ENCODE assay signal across 34 mouse cellular contexts in the genomic region with DNA sequence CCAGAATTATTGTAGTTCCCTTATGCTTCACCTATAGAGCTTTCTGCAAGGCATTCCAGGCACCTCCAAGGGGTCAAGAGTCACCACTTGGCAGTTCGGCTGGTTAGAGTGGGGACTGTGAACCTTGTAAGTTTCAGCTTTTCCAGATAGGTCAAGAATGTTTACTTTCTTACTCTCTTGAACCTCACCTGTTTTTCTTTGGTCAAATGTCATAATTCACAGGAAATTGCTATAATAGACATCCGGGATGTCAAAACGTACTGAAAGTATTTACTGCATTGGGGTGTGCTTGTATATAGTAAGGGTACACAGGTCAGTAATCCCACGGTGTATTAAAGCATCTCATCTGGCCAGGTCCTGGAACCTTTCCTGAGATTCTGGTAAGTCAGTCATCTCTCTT. TPM values are rescaled to one million over a fixed set of nuclear protein-coding genes. Genes with fewer than 3 reads are reported as not detected.
DNase-seq lines count a peak whose midpoint lies in the region; ATAC-seq and TF ChIP-seq lines count a peak whose summit lies in the region.
"Had no signal": no experiment of that assay in that cellular context is flagged by ENCODE, and none has a peak within 500 bp of the region (broad histone marks: within the 10 kb centered on the region; RNA-seq: fewer than 3 reads in every experiment).

A gene (plus strand): TSS at position 301 of the 400 bp plus-strand sequence.

- H3K4me3 ChIP-seq in liver, embryonic 15.5 days (replicated peaks), result no peak within 1 kb of the TSS
- no peak within 1 kb of the TSS for H3K4me3 ChIP-seq in liver, embryonic 12.5 days
- no peak within 1 kb of the TSS for H3K4me3 ChIP-seq in spleen, adult 2 months (ENCODE audit: extremely low read depth, insufficient read depth, insufficient read length)
- no peak within 1 kb of the TSS for H3K4me3 ChIP-seq in midbrain, embryonic 15.5 days
- H3K4me3 ChIP-seq: embryonic facial prominence, embryonic 12.5 days; gastrocnemius, adult 2 months; heart, adult 2 months; heart, embryonic 12.5 days; limb, embryonic 10.5 days; limb, embryonic 15.5 days; myocyte; neural tube, embryonic 12.5 days had no signal

- H3K9me3 ChIP-seq in liver, embryonic 15.5 days (replicated peaks), result no peaks in the 10 kb centered on the region
- H3K9me3 ChIP-seq in liver, embryonic 12.5 days (replicated peaks), result no peaks in the 10 kb centered on the region
- H3K9me3 ChIP-seq in midbrain, embryonic 15.5 days, result no peaks in the 10 kb centered on the region
- H3K9me3 ChIP-seq: embryonic facial prominence, embryonic 12.5 days; G1E; heart, embryonic 12.5 days; limb, embryonic 10.5 days; limb, embryonic 15.5 days; neural tube, embryonic 12.5 days had no signal

- no peak for TF ChIP-seq POLR2A in spleen, adult 2 months (IDR thresholded peaks at IDR 0.05; ENCODE audit: low read depth, low read length)

- 59% methylated on average over 4 of the region's 4 CpGs for WGBS in liver, embryonic 15.5 days (ENCODE audit: insufficient replicate concordance)
- 72% methylated on average over 4 of the region's 4 CpGs for WGBS in liver, embryonic 12.5 days (ENCODE audit: insufficient replicate concordance)
- 83% methylated on average over 4 of the region's 4 CpGs for WGBS in spleen, adult 2 months
- 91% methylated on average over 4 of the region's 4 CpGs for WGBS in midbrain, embryonic 15.5 days

- H3K4me2 ChIP-seq in liver, embryonic 15.5 days, result no peak within 1 kb of the TSS
- H3K4me2 ChIP-seq in liver, embryonic 12.5 days, result no peak within 1 kb of the TSS
- no peak within 1 kb of the TSS for H3K4me2 ChIP-seq in midbrain, embryonic 15.5 days
- H3K4me2 ChIP-seq: embryonic facial prominence, embryonic 12.5 days; heart, embryonic 12.5 days; hindbrain, embryonic 14.5 days; limb, embryonic 15.5 days; lung, embryonic 14.5 days; neural tube, embryonic 12.5 days had no signal

- no peak within 1 kb of the TSS for H3K27ac ChIP-seq in liver, embryonic 15.5 days (replicated peaks)
- no peak within 1 kb of the TSS for H3K27ac ChIP-seq in liver, embryonic 12.5 days
- no peak within 1 kb of the TSS for H3K27ac ChIP-seq in spleen, adult 2 months (ENCODE audit: insufficient read depth, low read length)
- no peak within 1 kb of the TSS for H3K27ac ChIP-seq in midbrain, embryonic 15.5 days
- H3K27ac ChIP-seq: embryonic facial prominence, embryonic 12.5 days; gastrocnemius, adult 2 months; heart, adult 2 months; hindbrain, embryonic 14.5 days; limb, embryonic 10.5 days; limb, embryonic 15.5 days; neural tube, embryonic 12.5 days had no signal

- H3K27me3 ChIP-seq in liver, embryonic 15.5 days, result no peaks in the 10 kb centered on the region
- no peaks in the 10 kb centered on the region for H3K27me3 ChIP-seq in liver, embryonic 12.5 days (replicated peaks)
- no peaks in the 10 kb centered on the region for H3K27me3 ChIP-seq in spleen, adult 2 months (ENCODE audit: control insufficient read depth, insufficient read depth, low read length)
- H3K27me3 ChIP-seq in midbrain, embryonic 15.5 days (replicated peaks), result no peaks in the 10 kb centered on the region
- H3K27me3 ChIP-seq: embryonic facial prominence, embryonic 12.5 days; heart, embryonic 12.5 days; limb, embryonic 15.5 days; neural tube, embryonic 12.5 days had no signal

- no peak within 1 kb of the TSS for H3K9ac ChIP-seq in liver, embryonic 15.5 days
- H3K9ac ChIP-seq in liver, embryonic 12.5 days, result no peak within 1 kb of the TSS
- H3K9ac ChIP-seq in midbrain, embryonic 15.5 days, result no peak within 1 kb of the TSS
- H3K9ac ChIP-seq: embryonic facial prominence, embryonic 12.5 days; heart, embryonic 12.5 days; hindbrain, embryonic 14.5 days; limb, embryonic 15.5 days; lung, embryonic 14.5 days; neural tube, embryonic 12.5 days had no signal

- no peaks in the 10 kb centered on the region for H3K36me3 ChIP-seq in liver, embryonic 15.5 days (replicated peaks)
- no peaks in the 10 kb centered on the region for H3K36me3 ChIP-seq in liver, embryonic 12.5 days
- H3K36me3 ChIP-seq in spleen, adult 2 months (ENCODE audit: control insufficient read depth, insufficient read depth, low read length), result no peaks in the 10 kb centered on the region
- H3K36me3 ChIP-seq in midbrain, embryonic 15.5 days (replicated peaks), result no peaks in the 10 kb centered on the region
- H3K36me3 ChIP-seq: embryonic facial prominence, embryonic 12.5 days; G1E; heart, embryonic 12.5 days; limb, embryonic 10.5 days; limb, embryonic 15.5 days; neural tube, embryonic 12.5 days had no signal

- no peak for ATAC-seq in liver, embryonic 15.5 days (ENCODE audit: insufficient read depth)
- ATAC-seq in liver, embryonic 12.5 days, result no peak
- no peak; the same call in 1 of the 2 replicates for ATAC-seq in megakaryocyte progenitor cell, adult 5-6 weeks (replicated peaks; ENCODE audit: poor library complexity)
- no peak for ATAC-seq in midbrain, embryonic 15.5 days (replicated peaks)
- ATAC-seq: forebrain, embryonic 16.5 days; intestine, postnatal 0 days; midbrain, embryonic 16.5 days had no signal

- no peak for TF ChIP-seq CTCF in spleen, adult 2 months (IDR thresholded peaks at IDR 0.05; ENCODE audit: extremely low read depth, insufficient read depth, insufficient read length, insufficient replicate concordance)

- DNase-seq in spleen, adult 2 months (ENCODE audit: low read depth in 1 of 2, low spot score in 2 of 2), result no peak
- no peak for DNase-seq in spleen, postnatal 10 days (ENCODE audit: low spot score in 2 of 2)
- DNase-seq in thymus, postnatal 10 days (ENCODE audit: low spot score in 2 of 2), result no peak
- DNase-seq: adrenal gland, adult 8-10 months; cerebellum, adult 11-12 months; cerebellum, adult 9-11 months; embryo, embryonic 11 days; gastrocnemius, adult 2 months; gastrocnemius, postnatal 36 days; heart, adult 2 months; heart, postnatal 4 days; kidney, adult 9 months; kidney, postnatal 10 days; layer of hippocampus, postnatal 36 days; lung, embryonic 14.5 days; lung, postnatal 4 days; thymus, adult 2 months; thymus, postnatal 4 days had no signal

- no peaks in the 10 kb centered on the region; the same call in none of the 2 replicates for H3K4me1 ChIP-seq in liver, embryonic 15.5 days (replicated peaks)
- no peaks in the 10 kb centered on the region for H3K4me1 ChIP-seq in liver, embryonic 12.5 days
- no peaks in the 10 kb centered on the region for H3K4me1 ChIP-seq in spleen, adult 2 months (ENCODE audit: control insufficient read depth, insufficient read depth, insufficient read length)
- H3K4me1 ChIP-seq in midbrain, embryonic 15.5 days, result no peaks in the 10 kb centered on the region
- H3K4me1 ChIP-seq: embryonic facial prominence, embryonic 12.5 days; heart, embryonic 12.5 days; limb, embryonic 10.5 days; limb, embryonic 15.5 days; neural tube, embryonic 12.5 days had no signal

RNA-seq across cellular contexts. Expression of the gene that starts here (rescaled TPM):
- polyA plus RNA-seq in liver, embryonic 15.5 days (2015; fragmentation: Nextera tagmentation; extraction: Ambion mirVana), result 12.3 and 17.4 TPM in 2 replicates
- 1.1 and 1.4 TPM in 2 replicates for polyA plus RNA-seq in liver, embryonic 12.5 days (2016; fragmentation: Nextera tagmentation; extraction: Ambion mirVana)
- 16.1 and 42.0 TPM in 2 replicates for polyA plus RNA-seq in spleen, adult 2 months (2012; rRNA removed)
- 131 and 143 TPM in 2 replicates for total RNA-seq in megakaryocyte progenitor cell, adult 5-6 weeks (2015)
- total RNA-seq in megakaryocyte progenitor cell, adult 5-6 weeks (2017), result 34.6 and 51.2 TPM in 2 replicates
- not detected in 2 replicates for polyA plus RNA-seq in midbrain, embryonic 15.5 days (2015; fragmentation: Nextera tagmentation; extraction: Ambion mirVana)
- total RNA-seq: G1E; gastrocnemius, postnatal 36 days; layer of hippocampus, postnatal 36 days had no signal
- polyA plus RNA-seq: forebrain, embryonic 11.5 days; forebrain, embryonic 16.5 days; G1E; heart, embryonic 12.5 days; limb, embryonic 10.5 days; lung, embryonic 14.5 days; midbrain, embryonic 16.5 days; myocyte had no signal
